Mouse (Mus musculus) adrenal gland, postnatal 4 days (tissue): ENCODE results near the gene Efcab6. TPM values are rescaled to one million over a fixed set of nuclear protein-coding genes. Genes with fewer than 3 reads are reported as not detected.

Experiments used
- total RNA-seq, 2 experiments: library from RNA; stranded (reverse); gene quantifications; 2 replicates each; pipeline ENCODE4 v1.2.3; 2021

Gene Efcab6
- total RNA-seq, 2 experiments from 2014 or later, result 0.34 TPM; not detected in 1

Other genes starting within 250 kb of the Efcab6 start
- gene Sult4a1, start 40.4 kb upstream of the Efcab6 start, total RNA-seq, result 1 to 10 TPM; 6.0 to 10.0 TPM
- gene Pnpla5, start 57.8 kb upstream of the Efcab6 start, total RNA-seq, result not detected
- 1 to 10 TPM; 4.0 to 5.5 TPM for gene Pnpla3, start 102.5 kb upstream of the Efcab6 start, total RNA-seq
- 100 to 1,000 TPM; 159 to 160 TPM for gene Samm50, start 126.9 kb upstream of the Efcab6 start, total RNA-seq
- 10 to 100 TPM; 44.6 to 45.9 TPM for gene Parvb, start 166.7 kb upstream of the Efcab6 start, total RNA-seq